Mouse (Mus musculus) myocyte (in vitro differentiated cells): ENCODE data around the gene Hlcs.

Source experiments
- CEBPB ChIP-seq: IDR thresholded peaks from 2 replicates; pipeline ENCODE4 v1.6.1; 2011; ENCODE audit warnings: mild to moderate bottlenecking, moderate library complexity; ENCODE audit not compliant: poor library complexity, insufficient read depth, severe bottlenecking
- E2F4 ChIP-seq: IDR thresholded peaks from one replicate; pipeline ENCODE4 v1.6.1; 2011; ENCODE audit warnings: mild to moderate bottlenecking, control low read depth, moderate library complexity; ENCODE audit not compliant: insufficient read depth
- MAX ChIP-seq: IDR thresholded peaks from one replicate; pipeline ENCODE4 v1.6.1; 2011; ENCODE audit warnings: low read depth, mild to moderate bottlenecking, control low read depth
- MYOD1 ChIP-seq, 3 experiments: IDR thresholded peaks; one replicate each; pipeline ENCODE4 v1.6.1; 2011; ENCODE audit warnings: control low read depth in 2 of 3, low read depth in 2 of 3, mild to moderate bottlenecking in 2 of 3, moderate library complexity in 1 of 3; ENCODE audit not compliant: insufficient read length in 2 of 3, control insufficient read depth in 1 of 3
- MYOG ChIP-seq, 3 experiments: IDR thresholded peaks; one replicate each; pipeline ENCODE4 v1.6.1; 2011; ENCODE audit warnings: control low read depth in 2 of 3, low read depth in 2 of 3, mild to moderate bottlenecking in 2 of 3; ENCODE audit not compliant: insufficient read length in 2 of 3, control insufficient read depth in 1 of 3, insufficient read depth in 1 of 3
- POLR2A ChIP-seq: IDR thresholded peaks from one replicate; pipeline ENCODE4 v1.6.1; 2011; ENCODE audit warnings: low read depth, mild to moderate bottlenecking, control low read depth, moderate library complexity; ENCODE audit not compliant: insufficient read length
- POLR2AphosphoS2 ChIP-seq: IDR thresholded peaks from one replicate; pipeline ENCODE4 v1.6.1; 2011; ENCODE audit warnings: low read depth, control low read depth; ENCODE audit not compliant: insufficient read length
- TCF12 ChIP-seq: IDR thresholded peaks from one replicate; pipeline ENCODE4 v1.6.1; 2011; ENCODE audit warnings: mild to moderate bottlenecking, control low read depth; ENCODE audit not compliant: poor library complexity, insufficient read depth, severe bottlenecking
- TCF3 ChIP-seq: IDR thresholded peaks from one replicate; pipeline ENCODE4 v1.6.1; 2011; ENCODE audit warnings: low read depth, control low read depth; ENCODE audit not compliant: insufficient read length
- USF1 ChIP-seq: IDR thresholded peaks from one replicate; pipeline ENCODE4 v1.6.1; 2011; ENCODE audit warnings: low read depth, mild to moderate bottlenecking, control low read depth, moderate library complexity

DNA sequence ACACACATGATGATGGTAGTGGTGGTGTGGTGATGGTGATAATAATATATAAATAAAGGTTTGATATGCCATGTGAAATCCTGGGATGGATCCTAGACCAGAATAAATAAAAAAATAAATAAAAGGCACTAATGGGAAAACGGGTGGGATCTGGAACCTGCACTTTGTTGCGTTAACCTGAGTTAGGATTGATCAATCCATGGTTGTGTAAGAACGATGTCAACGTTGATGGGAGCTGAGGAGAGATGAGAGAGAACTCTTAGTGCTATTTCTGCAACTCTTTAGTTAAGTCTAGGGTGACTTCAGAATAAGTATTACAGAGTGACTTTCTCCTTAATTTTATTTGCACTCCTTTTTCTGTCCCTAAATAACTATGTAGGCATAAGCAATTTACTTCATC, 12.2 kb downstream of the Hlcs start:
- no peak for TF ChIP-seq POLR2A
- TF ChIP-seq E2F4: no peak
- TF ChIP-seq TCF12: no peak
- TF ChIP-seq MAX: no peak
- TF ChIP-seq POLR2AphosphoS2: no peak
- no peak for TF ChIP-seq USF1
- TF ChIP-seq CEBPB: no peak
- TF ChIP-seq MYOD1 (IDR thresholded peaks at IDR 0.05; ENCODE audit: control insufficient read depth in 1 of 3, insufficient read length in 2 of 3, low read depth in 2 of 3): no peak
- TF ChIP-seq TCF3: no peak
- no peak for TF ChIP-seq MYOG (IDR thresholded peaks at IDR 0.05; ENCODE audit: control insufficient read depth in 1 of 3, insufficient read depth in 1 of 3, insufficient read length in 2 of 3, low read depth in 2 of 3)
